Mouse (Mus musculus): ENCODE data around the gene St3gal6. TPM values are rescaled to one million over a fixed set of nuclear protein-coding genes. Genes with fewer than 3 reads are reported as not detected.
"Not testable (repeated sequence)": the region's sequence is repeated elsewhere in the genome, so short reads cannot be mapped to it uniquely, and the experiment has no call there.

St3gal6 gene
- polyA plus RNA-seq, 1 experiment from 2014 or later: 9.7 TPM

GRCm38 (mm10) chr16:58462519-58462918 is 61.5 kb downstream of the St3gal6 start:
- ATAC-seq (ENCODE audit: insufficient number of reproducible peaks, insufficient read depth, low FRiP score, low read depth): no peak
- no peaks in the 10 kb centered on the region for H3K27me3 ChIP-seq (ENCODE audit: control insufficient read depth, insufficient read depth, low read length)
- H3K9ac ChIP-seq (replicated peaks; ENCODE audit: low read depth, low read length): no peak overlapping the region
- no peak overlapping the region for H3K4me3 ChIP-seq (ENCODE audit: low read depth, low read length)
- no peak overlapping the region for H3K4me2 ChIP-seq (replicated peaks; ENCODE audit: low read depth, low read length)
- no peak overlapping the region for H3K27ac ChIP-seq (ENCODE audit: low read length)
- no peaks in the 10 kb centered on the region for H3K4me1 ChIP-seq (ENCODE audit: control insufficient read depth, insufficient read depth, low read length)
- 92% methylated on average over 2 of the region's 2 CpGs for WGBS
- H3K9me3 ChIP-seq (ENCODE audit: control insufficient read depth, low read depth, low read length): no peaks in the 10 kb centered on the region
- H3K36me3 ChIP-seq (ENCODE audit: control insufficient read depth, insufficient read depth, low read length): peaks cover 38% of the 10 kb centered on the region

- Histone ChIP-seq H3K9me3 (ENCODE audit: control insufficient read depth, low read depth, low read length) (no peaks in the 10 kb centered on the region), H3K36me3 (ENCODE audit: control insufficient read depth, insufficient read depth, low read length) (peaks cover 35% of the 10 kb centered on the region), H3K4me3 (ENCODE audit: low read depth, low read length) (no peak overlapping the region), H3K4me1 (ENCODE audit: control insufficient read depth, insufficient read depth, low read length) (no peaks in the 10 kb centered on the region), H3K9ac (replicated peaks; ENCODE audit: low read depth, low read length) (no peak overlapping the region), H3K27me3 (ENCODE audit: control insufficient read depth, insufficient read depth, low read length) (no peaks in the 10 kb centered on the region), H3K27ac (ENCODE audit: low read length) (no peak overlapping the region), H3K4me2 (replicated peaks; ENCODE audit: low read depth, low read length) (no peak overlapping the region)
- ATAC-seq (ENCODE audit: insufficient number of reproducible peaks, insufficient read depth, low FRiP score, low read depth): no peak
- WGBS: 86% methylated on average over 2 of the region's 2 CpGs
These were observed 62.1 kb downstream of the St3gal6 start for GRCm38 (mm10) chr16:58461856-58462518.

- WGBS: 80% methylated on average over 10 of the region's 10 CpGs
- Histone ChIP-seq H3K4me3 (ENCODE audit: low read depth, low read length) (no peak overlapping the region), H3K9me3 (ENCODE audit: control insufficient read depth, low read depth, low read length) (no peaks in the 10 kb centered on the region), H3K4me1 (ENCODE audit: control insufficient read depth, insufficient read depth, low read length) (no peaks in the 10 kb centered on the region), H3K27ac (ENCODE audit: low read length) (no peak overlapping the region), H3K27me3 (ENCODE audit: control insufficient read depth, insufficient read depth, low read length) (no peaks in the 10 kb centered on the region), H3K36me3 (ENCODE audit: control insufficient read depth, insufficient read depth, low read length) (peaks cover 31% of the 10 kb centered on the region), H3K9ac (replicated peaks; ENCODE audit: low read depth, low read length) (no peak overlapping the region), H3K4me2 (replicated peaks; ENCODE audit: low read depth, low read length) (no peak overlapping the region)
- ATAC-seq (ENCODE audit: insufficient number of reproducible peaks, insufficient read depth, low FRiP score, low read depth): no peak
These were observed 63.7 kb downstream of the St3gal6 start for GRCm38 (mm10) chr16:58460386-58460785.

GRCm38 (mm10) chr16:58459966-58460365 is 64.1 kb downstream of the St3gal6 start:
- H3K9ac ChIP-seq (replicated peaks; ENCODE audit: low read depth, low read length); H3K27ac ChIP-seq (ENCODE audit: low read length); ATAC-seq (ENCODE audit: insufficient number of reproducible peaks, insufficient read depth, low FRiP score, low read depth); H3K9me3 ChIP-seq (ENCODE audit: control insufficient read depth, low read depth, low read length); H3K27me3 ChIP-seq (ENCODE audit: control insufficient read depth, insufficient read depth, low read length); H3K4me1 ChIP-seq (ENCODE audit: control insufficient read depth, insufficient read depth, low read length); H3K4me2 ChIP-seq (replicated peaks; ENCODE audit: low read depth, low read length); H3K4me3 ChIP-seq (ENCODE audit: low read depth, low read length): not testable (repeated sequence)
- H3K36me3 ChIP-seq (ENCODE audit: control insufficient read depth, insufficient read depth, low read length): peaks cover 27% of the 10 kb centered on the region
- WGBS: 10% methylated on average over 3 of the region's 3 CpGs

GRCm38 (mm10) chr16:58456991-58457390 is 67.1 kb downstream of the St3gal6 start:
- H3K4me1 ChIP-seq (ENCODE audit: control insufficient read depth, insufficient read depth, low read length): no peaks in the 10 kb centered on the region
- ATAC-seq (ENCODE audit: insufficient number of reproducible peaks, insufficient read depth, low FRiP score, low read depth): no peak
- no peak overlapping the region for H3K27ac ChIP-seq (ENCODE audit: low read length)
- no peak overlapping the region for H3K4me3 ChIP-seq (ENCODE audit: low read depth, low read length)
- no peaks in the 10 kb centered on the region for H3K9me3 ChIP-seq (ENCODE audit: control insufficient read depth, low read depth, low read length)
- peaks cover 14% of the 10 kb centered on the region for H3K36me3 ChIP-seq (ENCODE audit: control insufficient read depth, insufficient read depth, low read length)
- H3K4me2 ChIP-seq (replicated peaks; ENCODE audit: low read depth, low read length): no peak overlapping the region
- H3K9ac ChIP-seq (replicated peaks; ENCODE audit: low read depth, low read length): no peak overlapping the region
- H3K27me3 ChIP-seq (ENCODE audit: control insufficient read depth, insufficient read depth, low read length): no peaks in the 10 kb centered on the region
- WGBS: 80% methylated on average over 6 of the region's 6 CpGs

GRCm38 (mm10) chr16:58456445-58456844 is 67.6 kb downstream of the St3gal6 start:
- no peaks in the 10 kb centered on the region for H3K9me3 ChIP-seq (ENCODE audit: control insufficient read depth, low read depth, low read length)
- no peaks in the 10 kb centered on the region for H3K27me3 ChIP-seq (ENCODE audit: control insufficient read depth, insufficient read depth, low read length)
- no peak overlapping the region for H3K4me2 ChIP-seq (replicated peaks; ENCODE audit: low read depth, low read length)
- H3K36me3 ChIP-seq (ENCODE audit: control insufficient read depth, insufficient read depth, low read length): peaks cover 14% of the 10 kb centered on the region
- WGBS: 80% methylated on average over 5 of the region's 5 CpGs
- no peak overlapping the region for H3K4me3 ChIP-seq (ENCODE audit: low read depth, low read length)
- H3K9ac ChIP-seq (replicated peaks; ENCODE audit: low read depth, low read length): no peak overlapping the region
- no peak for ATAC-seq (ENCODE audit: insufficient number of reproducible peaks, insufficient read depth, low FRiP score, low read depth)
- H3K4me1 ChIP-seq (ENCODE audit: control insufficient read depth, insufficient read depth, low read length): no peaks in the 10 kb centered on the region
- H3K27ac ChIP-seq (ENCODE audit: low read length): no peak overlapping the region

- Histone ChIP-seq H3K9me3 (ENCODE audit: control insufficient read depth, low read depth, low read length) (no peaks in the 10 kb centered on the region), H3K27me3 (ENCODE audit: control insufficient read depth, insufficient read depth, low read length) (no peaks in the 10 kb centered on the region), H3K36me3 (ENCODE audit: control insufficient read depth, insufficient read depth, low read length) (peaks cover 16% of the 10 kb centered on the region), H3K4me1 (ENCODE audit: control insufficient read depth, insufficient read depth, low read length) (no peaks in the 10 kb centered on the region), H3K4me3 (ENCODE audit: low read depth, low read length) (no peak overlapping the region), H3K27ac (ENCODE audit: low read length) (no peak overlapping the region), H3K9ac (replicated peaks; ENCODE audit: low read depth, low read length) (no peak overlapping the region), H3K4me2 (replicated peaks; ENCODE audit: low read depth, low read length) (no peak overlapping the region)
- no peak for ATAC-seq (ENCODE audit: insufficient number of reproducible peaks, insufficient read depth, low FRiP score, low read depth)
- 83% methylated on average over 5 of the region's 5 CpGs for WGBS
These were observed 68.9 kb downstream of the St3gal6 start for GRCm38 (mm10) chr16:58455118-58455517.

- Histone ChIP-seq H3K9ac (replicated peaks; ENCODE audit: low read depth, low read length) (no peak overlapping the region), H3K4me3 (ENCODE audit: low read depth, low read length) (no peak overlapping the region), H3K4me2 (replicated peaks; ENCODE audit: low read depth, low read length) (no peak overlapping the region), H3K27ac (ENCODE audit: low read length) (no peak overlapping the region), H3K27me3 (ENCODE audit: control insufficient read depth, insufficient read depth, low read length) (no peaks in the 10 kb centered on the region), H3K4me1 (ENCODE audit: control insufficient read depth, insufficient read depth, low read length) (no peaks in the 10 kb centered on the region), H3K9me3 (ENCODE audit: control insufficient read depth, low read depth, low read length) (no peaks in the 10 kb centered on the region), H3K36me3 (ENCODE audit: control insufficient read depth, insufficient read depth, low read length) (peaks cover 13% of the 10 kb centered on the region)
- ATAC-seq (ENCODE audit: insufficient number of reproducible peaks, insufficient read depth, low FRiP score, low read depth): no peak
- 49% methylated on average over 8 of the region's 8 CpGs for WGBS
These were observed 69.4 kb downstream of the St3gal6 start for GRCm38 (mm10) chr16:58454617-58455016.

GRCm38 (mm10) chr16:58453820-58454219 is 70.2 kb downstream of the St3gal6 start:
- H3K9ac ChIP-seq (replicated peaks; ENCODE audit: low read depth, low read length): no peak overlapping the region
- no peak overlapping the region for H3K4me3 ChIP-seq (ENCODE audit: low read depth, low read length)
- H3K4me1 ChIP-seq (ENCODE audit: control insufficient read depth, insufficient read depth, low read length): no peaks in the 10 kb centered on the region
- no peak for ATAC-seq (ENCODE audit: insufficient number of reproducible peaks, insufficient read depth, low FRiP score, low read depth)
- no peaks in the 10 kb centered on the region for H3K9me3 ChIP-seq (ENCODE audit: control insufficient read depth, low read depth, low read length)
- H3K36me3 ChIP-seq (ENCODE audit: control insufficient read depth, insufficient read depth, low read length): peaks cover 12% of the 10 kb centered on the region; the same call in 1 of the 2 replicates
- no peak overlapping the region for H3K27ac ChIP-seq (ENCODE audit: low read length)
- no peaks in the 10 kb centered on the region for H3K27me3 ChIP-seq (ENCODE audit: control insufficient read depth, insufficient read depth, low read length)
- H3K4me2 ChIP-seq (replicated peaks; ENCODE audit: low read depth, low read length): no peak overlapping the region
